Mouse (Mus musculus) stomach, postnatal 0 days (tissue): ENCODE measurements at regions not wholly inside any gene's neighbourhood (a gene's known extent, or its start where the extent isn't known, plus 50 kb on each side); places are given as distances from the start of the nearest gene placed in this dataset.
A peak's percentile ranks its signal among the peaks of the same experiment; 100 is the strongest.

Experiments
- ATAC-seq: fragments of 200-750 bp; cut with Nextera tagmentation; 2 replicates; pipeline ENCODE4 v1.8.0; 2017; ENCODE audit not compliant: low FRiP score, low TSS enrichment
- DNase-seq: peaks from one replicate; pipeline ENCODE4 v3.0.0-alpha.2; 2016; ENCODE audit warnings: low spot score
- H3K27ac ChIP-seq: fragments of 300-500 bp; sonication (generic); replicated peaks from 2 replicates; pipeline ENCODE4 v1.5.1; 2014; ENCODE audit warnings: mild to moderate bottlenecking, control low read depth
- H3K27me3 ChIP-seq: fragments of 300-500 bp; sonication (generic); 2 replicates; pipeline ENCODE4 v1.6.1; 2014; ENCODE audit warnings: low read length; ENCODE audit not compliant: control insufficient read depth, insufficient read depth
- H3K36me3 ChIP-seq: fragments of 300-500 bp; sonication (generic); 2 replicates; pipeline ENCODE4 v1.6.1; 2014; ENCODE audit warnings: low read length, mixed read lengths; ENCODE audit not compliant: control insufficient read depth, insufficient read depth
- H3K4me1 ChIP-seq: fragments of 300-500 bp; sonication (generic); replicated peaks from 2 replicates; pipeline ENCODE4 v1.6.1; 2014; ENCODE audit warnings: antibody characterized with exemption; ENCODE audit not compliant: control insufficient read depth, insufficient read depth
- H3K4me2 ChIP-seq: fragments of 300-500 bp; sonication (generic); replicated peaks from 2 replicates; pipeline ENCODE4 v1.6.1; 2014; ENCODE audit warnings: low read depth, mild to moderate bottlenecking, control low read depth, moderate library complexity
- H3K4me3 ChIP-seq: fragments of 300-500 bp; sonication (generic); 2 replicates; pipeline ENCODE4 v1.5.1; 2014; ENCODE audit warnings: low read depth, low read length, control low read depth
- H3K9ac ChIP-seq: fragments of 300-500 bp; sonication (generic); 2 replicates; pipeline ENCODE4 v1.6.1; 2014; ENCODE audit warnings: mild to moderate bottlenecking, low read length, control low read depth, mixed read lengths
- H3K9me3 ChIP-seq: fragments of 300-500 bp; sonication (generic); 2 replicates; pipeline ENCODE4 v1.6.1; 2016; ENCODE audit warnings: low read length; ENCODE audit not compliant: control insufficient read depth
- CTCF ChIP-seq: IDR thresholded peaks from 2 replicates; pipeline ENCODE4 v1.5.1; 2016; ENCODE audit warnings: antibody characterized with exemption, low read depth, mild to moderate bottlenecking, moderate library complexity
- EP300 ChIP-seq: optimal IDR thresholded peaks from 2 replicates; pipeline ENCODE3; 2016; ENCODE audit warnings: antibody characterized with exemption
- WGBS: fragments of 180-500 bp; shearing (Covaris S2); extraction: QIAGEN DNeasy Blood & Tissue Kit; methylation state at CpG from one replicate; pipeline ENCODE4 v1.1.7; 2014; 5-methylcytosine and 5-hydroxymethylcytosine counted together

DNA sequence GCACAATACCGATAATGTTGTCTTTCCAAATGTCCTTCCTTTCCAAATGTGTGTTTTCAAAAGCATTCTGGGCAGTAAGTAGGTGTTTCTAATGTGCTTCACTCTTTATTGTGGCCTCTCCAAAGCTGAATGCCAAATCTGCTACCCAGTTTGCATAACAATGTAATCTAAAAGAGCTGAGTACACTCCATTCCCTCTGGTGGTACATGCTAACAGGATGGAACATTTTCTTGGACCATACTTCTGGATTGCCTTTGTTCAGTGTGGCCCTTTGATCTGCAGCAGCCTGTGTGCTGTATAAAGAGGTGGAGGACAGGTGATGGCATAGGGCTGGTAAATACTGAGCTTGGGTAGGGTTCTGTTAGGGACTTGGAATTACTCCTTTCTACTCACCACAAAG is 520.3 kb upstream of the Vstm2b start:
- 93% methylated on average over 1 of the region's 1 CpGs for WGBS
- Histone ChIP-seq H3K4me3 (no peak overlapping the region), H3K27ac (no peak overlapping the region), H3K4me1 (no peaks in the 10 kb centered on the region), H3K27me3 (no peaks in the 10 kb centered on the region), H3K9me3 (no peaks in the 10 kb centered on the region), H3K36me3 (no peaks in the 10 kb centered on the region), H3K9ac (no peak overlapping the region), H3K4me2 (no peak overlapping the region)
- no peak for TF ChIP-seq EP300
- no peak for TF ChIP-seq CTCF
- DNase-seq (no peak), ATAC-seq (no peak)

GRCm38 (mm10) chr7:40381244-40381643 is 516.9 kb upstream of the Vstm2b start:
- WGBS = 83% methylated on average over 3 of the region's 3 CpGs
- Histone ChIP-seq H3K27ac (no peak overlapping the region), H3K9ac (no peak overlapping the region), H3K27me3 (no peaks in the 10 kb centered on the region), H3K4me2 (no peak overlapping the region), H3K9me3 (no peaks in the 10 kb centered on the region), H3K4me3 (no peak overlapping the region), H3K4me1 (no peaks in the 10 kb centered on the region), H3K36me3 (no peaks in the 10 kb centered on the region)
- ATAC-seq (no peak), DNase-seq (no peak)
- TF ChIP-seq CTCF (no peak), EP300 (no peak)

GRCm38 (mm10) chr7:40388152-40388551 is 510.0 kb upstream of the Vstm2b start:
- Histone ChIP-seq H3K9ac (no peak overlapping the region), H3K4me1 (no peaks in the 10 kb centered on the region), H3K27ac (no peak overlapping the region), H3K4me3 (no peak overlapping the region), H3K9me3 (no peaks in the 10 kb centered on the region), H3K4me2 (no peak overlapping the region), H3K27me3 (no peaks in the 10 kb centered on the region), H3K36me3 (no peaks in the 10 kb centered on the region)
- WGBS = 81% methylated on average over 5 of the region's 5 CpGs
- ATAC-seq = no peak
- no peak for TF ChIP-seq CTCF
- TF ChIP-seq EP300 = no peak
- no peak for DNase-seq

GRCm38 (mm10) chr7:40389795-40390194 is 508.3 kb upstream of the Vstm2b start:
- no peaks in the 10 kb centered on the region for H3K9me3 ChIP-seq
- H3K27ac ChIP-seq = no peak overlapping the region
- no peaks in the 10 kb centered on the region for H3K27me3 ChIP-seq
- TF ChIP-seq EP300 (no peak), CTCF (peak; percentile 31; the same call in 1 of the 2 replicates)
- H3K4me1 ChIP-seq = no peaks in the 10 kb centered on the region
- no peak overlapping the region for H3K9ac ChIP-seq
- DNase-seq = no peak
- WGBS = 35% methylated on average over 3 of the region's 3 CpGs
- H3K36me3 ChIP-seq = no peaks in the 10 kb centered on the region
- no peak overlapping the region for H3K4me2 ChIP-seq
- H3K4me3 ChIP-seq = no peak overlapping the region
- no peak for ATAC-seq

GRCm38 (mm10) chr7:40390927-40391326 is 507.2 kb upstream of the Vstm2b start:
- H3K9ac ChIP-seq = no peak overlapping the region
- WGBS = 22% methylated on average over 3 of the region's 3 CpGs
- H3K4me2 ChIP-seq = no peak overlapping the region
- H3K9me3 ChIP-seq = no peaks in the 10 kb centered on the region
- H3K27me3 ChIP-seq = no peaks in the 10 kb centered on the region
- no peak for ATAC-seq
- DNase-seq = no peak
- TF ChIP-seq CTCF = no peak
- TF ChIP-seq EP300 = no peak
- no peak overlapping the region for H3K4me3 ChIP-seq
- H3K4me1 ChIP-seq = no peaks in the 10 kb centered on the region
- no peak overlapping the region for H3K27ac ChIP-seq
- no peaks in the 10 kb centered on the region for H3K36me3 ChIP-seq

DNA sequence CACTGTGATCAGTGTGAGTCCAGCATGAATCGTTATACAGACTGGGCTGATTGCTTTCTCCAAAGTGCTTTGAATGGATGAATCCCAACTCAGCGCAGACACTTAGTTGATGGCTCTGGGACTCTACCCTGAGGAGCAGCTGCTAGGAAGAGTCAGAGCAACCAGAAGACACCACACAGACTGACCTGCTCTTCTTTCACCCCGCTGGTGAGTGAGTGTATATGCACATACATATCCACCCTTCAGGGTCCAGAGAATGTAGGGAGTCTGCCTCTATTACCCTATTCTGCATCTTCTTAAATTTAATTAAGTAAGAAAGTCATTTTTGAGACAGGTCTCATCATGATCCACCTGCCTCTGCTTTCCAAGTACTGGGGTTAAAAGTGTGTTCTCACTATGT is 506.5 kb upstream of the Vstm2b start:
- no peak overlapping the region for H3K4me3 ChIP-seq
- WGBS = 43% methylated on average over 3 of the region's 3 CpGs
- no peak overlapping the region for H3K27ac ChIP-seq
- no peak overlapping the region for H3K9ac ChIP-seq
- no peak overlapping the region for H3K4me2 ChIP-seq
- ATAC-seq (no peak), DNase-seq (no peak)
- TF ChIP-seq CTCF = no peak
- TF ChIP-seq EP300 = no peak
- no peaks in the 10 kb centered on the region for H3K36me3 ChIP-seq
- no peaks in the 10 kb centered on the region for H3K9me3 ChIP-seq
- H3K27me3 ChIP-seq = no peaks in the 10 kb centered on the region
- H3K4me1 ChIP-seq = no peaks in the 10 kb centered on the region
